Mouse (Mus musculus): ENCODE measurements around the gene Cd37. TPM values are rescaled to one million over a fixed set of nuclear protein-coding genes. Genes with fewer than 3 reads are reported as not detected.

The Cd37 gene
- 344 TPM for total RNA-seq (2023)

GRCm38 (mm10) chr7:45238723-45239496, at the start of gene Cd37:
Gene Cd37 (minus strand): TSS chr7:45239115.

GRCm38 (mm10) chr7:45277136-45277760, 38.3 kb upstream of the Cd37 start, which contains the start of gene Slc6a21:
Gene Slc6a21 (plus strand): TSS chr7:45277513.

GRCm38 (mm10) chr7:45240633-45241388, 1.9 kb upstream of the Cd37 start, which contains the start of gene Slc6a16:
Gene Slc6a16 (plus strand): TSS chr7:45241085.

GRCm38 (mm10) chr7:45215673-45216441, 23.1 kb downstream of the Cd37 start, which contains the start of gene Tead2:
Gene Tead2 (plus strand): TSS chr7:45215753.

GRCm38 (mm10) chr7:45211851-45212251, 27.1 kb downstream of the Cd37 start, which contains the start of gene Dkkl1:
Gene Dkkl1 (minus strand): TSS chr7:45212147.

GRCm38 (mm10) chr7:45204380-45205143, 34.4 kb downstream of the Cd37 start, which contains the start of gene Ccdc155:
Gene Ccdc155 (minus strand): TSS chr7:45204892.

Other genes with a start within 250 kb of the Cd37 start
- gene Irf3, start 241.5 kb downstream of the Cd37 start, total RNA-seq (2023): 134 TPM
- gene Bcl2l12, start 240.4 kb downstream of the Cd37 start, total RNA-seq (2023): 12.2 TPM
- gene Scaf1, start 222.8 kb downstream of the Cd37 start, total RNA-seq (2023): 92.7 TPM
- 5.5 TPM for gene Rras, start 221.2 kb downstream of the Cd37 start, total RNA-seq (2023)
- gene Prr12, start 186.2 kb downstream of the Cd37 start, total RNA-seq (2023): 68.4 TPM
- 75.9 TPM for gene Nosip, start 176.7 kb downstream of the Cd37 start, total RNA-seq (2023)
- gene Prrg2, start 176.4 kb downstream of the Cd37 start, total RNA-seq (2023): 1.5 TPM
- 6.3 TPM for gene Rcn3, start 146.9 kb downstream of the Cd37 start, total RNA-seq (2023)
- gene Fcgrt, start 135.3 kb downstream of the Cd37 start, total RNA-seq (2023): 16.1 TPM
- 3,007 TPM for gene Rps11, start 114.7 kb downstream of the Cd37 start, total RNA-seq (2023)
- gene Rpl13a, start 110.4 kb downstream of the Cd37 start, total RNA-seq (2023): 5,416 TPM
- gene Gm45713, start 102.9 kb downstream of the Cd37 start, total RNA-seq (2023): not detected
- gene Flt3l, start 102.7 kb downstream of the Cd37 start, total RNA-seq (2023): 212 TPM
- gene Pih1d1, start 84.8 kb downstream of the Cd37 start, total RNA-seq (2023): 31.0 TPM
- gene Aldh16a1, start 84.5 kb downstream of the Cd37 start, total RNA-seq (2023): 51.1 TPM
- gene Slc17a7, start 75.2 kb downstream of the Cd37 start, total RNA-seq (2023): not detected
- gene Gfy, start 59.5 kb downstream of the Cd37 start, total RNA-seq (2023): not detected
- gene Pth2, start 58.1 kb downstream of the Cd37 start, total RNA-seq (2023): not detected
- gene Ccdc155, start 34.2 kb downstream of the Cd37 start, total RNA-seq (2023): not detected
- not detected for gene Dkkl1, start 27.0 kb downstream of the Cd37 start, total RNA-seq (2023)
- not detected for gene Tead2, start 23.4 kb downstream of the Cd37 start, total RNA-seq (2023)
- gene Slc6a16, start 2.0 kb upstream of the Cd37 start, total RNA-seq (2023): not detected
- gene Slc6a21, start 38.4 kb upstream of the Cd37 start, total RNA-seq (2023): not detected
- gene Trpm4, start 94.7 kb upstream of the Cd37 start, total RNA-seq (2023): 8.1 TPM
- not detected for gene Hrc, start 96.2 kb upstream of the Cd37 start, total RNA-seq (2023)
- 0.26 TPM for gene Ppfia3, start 127.9 kb upstream of the Cd37 start, total RNA-seq (2023)
- gene Lin7b, start 131.5 kb upstream of the Cd37 start, total RNA-seq (2023): not detected
- 741 TPM for gene Snrnp70, start 156.6 kb upstream of the Cd37 start, total RNA-seq (2023)
- gene Kcna7, start 166.5 kb upstream of the Cd37 start, total RNA-seq (2023): not detected
- gene Ntf5, start 174.6 kb upstream of the Cd37 start, total RNA-seq (2023): not detected
- gene Lhb, start 181.7 kb upstream of the Cd37 start, total RNA-seq (2023): not detected
- 6.8 TPM for gene Gys1, start 195.7 kb upstream of the Cd37 start, total RNA-seq (2023)
- 48.1 TPM for gene Ruvbl2, start 199.0 kb upstream of the Cd37 start, total RNA-seq (2023)
- 649 TPM for gene Ftl1, start 220.8 kb upstream of the Cd37 start, total RNA-seq (2023)
- 78.4 TPM for gene Bax, start 227.8 kb upstream of the Cd37 start, total RNA-seq (2023)
- gene Tulp2, start 242.8 kb upstream of the Cd37 start, total RNA-seq (2023): not detected
- gene Gm45808, start 247.7 kb upstream of the Cd37 start, total RNA-seq (2023): not detected
- gene Dhdh, start 249.7 kb upstream of the Cd37 start, total RNA-seq (2023): 1.8 TPM

Measured in CD4-positive naive resting alpha-beta T cell, adult 76 days (primary cell).